Mouse (Mus musculus) G1E (cell line): ENCODE measurements around the gene Rgcc.

Experiments used
- CTCF ChIP-seq: IDR thresholded peaks from 2 replicates; pipeline ENCODE4 v1.5.1; 2012; ENCODE audit warnings: low read depth, low read length, inconsistent platforms, mixed read lengths
- GATA1 ChIP-seq: IDR thresholded peaks from 2 replicates; pipeline ENCODE4 v1.6.1; 2012; ENCODE audit warnings: borderline replicate concordance, low read length, inconsistent platforms, mixed read lengths
- POLR2AphosphoS5 ChIP-seq: IDR thresholded peaks from 2 replicates; pipeline ENCODE4 v1.6.1; 2012; ENCODE audit warnings: low read depth, low read length, inconsistent platforms; ENCODE audit not compliant: insufficient replicate concordance

DNA sequence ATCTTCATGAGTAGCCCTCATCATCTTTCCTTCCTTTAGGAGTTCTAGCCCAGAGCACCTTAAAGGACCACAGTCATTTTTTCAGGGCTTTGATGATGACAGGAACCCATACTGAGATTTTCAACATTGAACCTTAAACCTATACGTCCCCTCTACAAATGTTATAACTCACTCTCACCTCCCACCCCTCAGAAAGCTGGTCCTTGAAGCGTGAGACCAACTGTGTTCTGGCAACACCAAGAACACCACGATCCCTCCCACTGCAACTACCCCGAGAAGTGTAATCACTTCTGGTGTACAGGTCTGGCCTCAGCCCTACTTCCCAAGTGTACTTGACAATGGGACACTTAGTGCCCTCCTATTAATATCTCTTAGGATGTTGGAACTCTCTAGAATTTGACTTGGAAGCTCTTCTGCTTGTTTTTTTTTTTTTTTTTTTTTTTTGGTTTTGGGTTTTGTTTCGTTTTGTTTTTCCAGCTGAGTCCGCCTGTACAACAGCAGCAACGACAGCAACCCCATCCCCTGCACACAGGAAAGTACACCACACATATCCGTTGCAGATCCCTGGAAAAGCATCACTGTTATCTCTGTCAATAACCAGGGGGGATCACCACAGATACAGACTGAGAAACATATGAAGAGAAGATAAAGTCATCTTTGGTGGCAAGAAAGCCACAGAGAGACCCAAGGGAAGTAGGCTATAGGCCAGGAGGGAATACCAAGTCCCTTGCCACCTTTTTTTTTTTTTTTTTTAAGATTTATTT, 7.2 kb downstream of the Rgcc start:
- no peak for TF ChIP-seq CTCF
- TF ChIP-seq GATA1 = no peak
- TF ChIP-seq POLR2AphosphoS5 = no peak
